Mouse (Mus musculus) common myeloid progenitor, adult 5-6 weeks (primary cell): ENCODE data around the gene Klf9. TPM values are rescaled to one million over a fixed set of nuclear protein-coding genes. Genes with fewer than 3 reads are reported as not detected.
"Not testable (repeated sequence)": the region's sequence is repeated elsewhere in the genome, so short reads cannot be mapped to it uniquely, and the experiment has no call there.

Experiments
- ATAC-seq: replicated peaks from 2 replicates; pipeline ENCODE4 v1.8.0; 2016; ENCODE audit warnings: low read depth, mild to moderate bottlenecking, moderate TSS enrichment, inconsistent platforms; ENCODE audit not compliant: poor library complexity, severe bottlenecking
- total RNA-seq: library from RNA; stranded (forward); fragments of 200-1000, 187-1606 nt; gene quantifications from 2 replicates; pipeline ENCODE4 v1.2.3, GENCODE M21; 2017

The Klf9 gene
- total RNA-seq, 1 experiment from 2014 or later: 14.9 TPM

- ATAC-seq: no peak
Observed at GRCm38 (mm10) chr19:23139756-23140470, 1.1 kb upstream of the Klf9 start.

- ATAC-seq: peak; percentile 1; the same call in 1 of the 2 replicates
Observed at GRCm38 (mm10) chr19:23141391-23142281, 610 bp downstream of the Klf9 start.

GRCm38 (mm10) chr19:23142427-23143073, 1.5 kb downstream of the Klf9 start:
- no peak for ATAC-seq

- no peak for ATAC-seq
Observed at GRCm38 (mm10) chr19:23143074-23143445, 2.0 kb downstream of the Klf9 start.

DNA sequence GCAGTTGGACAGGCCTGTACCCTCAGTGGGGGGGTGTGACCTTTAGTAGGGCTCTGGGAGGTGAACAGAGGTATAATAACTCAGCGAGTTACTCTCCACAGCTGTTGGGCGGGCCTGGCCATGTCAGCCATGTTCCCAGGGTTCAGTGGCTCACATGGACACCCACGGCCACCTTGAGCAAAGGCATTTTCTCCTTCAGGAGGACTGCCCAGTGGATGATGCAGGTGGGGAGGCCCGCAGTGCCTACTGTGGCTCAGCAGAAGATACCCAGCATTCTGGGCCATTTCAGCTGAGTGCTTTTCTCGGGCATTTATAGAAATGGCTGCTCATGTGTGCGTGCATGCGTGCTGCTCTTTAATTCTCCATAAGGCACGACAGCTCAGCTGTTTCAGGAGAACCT, 2.5 kb downstream of the Klf9 start:
- no peak for ATAC-seq

GRCm38 (mm10) chr19:23144031-23144430, 3.0 kb downstream of the Klf9 start:
- ATAC-seq: no peak

DNA sequence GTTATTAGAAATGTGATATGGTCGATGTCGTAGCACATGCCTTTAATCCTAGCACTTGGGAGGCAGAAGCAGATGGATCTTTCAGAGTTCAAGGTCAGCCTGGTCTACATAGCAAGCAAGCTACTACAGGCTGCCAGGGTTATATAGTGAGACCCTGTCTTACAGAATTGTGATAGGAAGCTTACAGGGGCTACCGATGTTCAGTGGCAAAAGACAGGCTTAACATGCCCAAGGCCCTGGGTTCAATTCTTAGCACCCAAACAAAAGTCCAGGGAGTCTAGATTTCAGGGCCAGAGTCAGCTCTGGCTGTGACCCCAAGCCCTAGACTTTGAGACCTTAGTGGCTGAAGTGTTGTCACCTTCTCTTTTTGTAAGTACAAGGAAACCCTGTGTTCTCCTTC, 4.1 kb downstream of the Klf9 start:
- ATAC-seq: no peak

DNA sequence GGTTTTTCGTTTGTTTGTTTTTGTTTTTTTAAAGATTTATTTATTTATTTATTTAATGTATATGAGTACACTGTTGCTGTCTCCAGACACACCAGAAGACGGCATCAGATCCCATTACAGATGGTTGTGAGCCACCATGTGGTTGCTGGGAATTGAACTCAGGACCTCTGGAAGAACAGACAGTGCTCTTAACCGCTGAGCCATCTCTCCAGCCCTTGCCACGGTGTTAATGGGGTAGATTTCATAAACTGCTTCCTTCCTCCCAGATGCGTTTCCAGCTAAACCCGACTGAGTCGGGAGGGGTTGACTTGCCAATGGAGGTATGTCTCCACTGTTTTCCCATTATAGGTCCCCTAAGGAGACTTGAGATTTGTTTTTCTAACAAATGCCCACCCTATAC, 4.5 kb downstream of the Klf9 start:
- not testable (repeated sequence) for ATAC-seq

GRCm38 (mm10) chr19:23146409-23146861, 5.4 kb downstream of the Klf9 start:
- ATAC-seq: no peak

GRCm38 (mm10) chr19:23147026-23147966, 6.3 kb downstream of the Klf9 start:
- ATAC-seq: no peak

DNA sequence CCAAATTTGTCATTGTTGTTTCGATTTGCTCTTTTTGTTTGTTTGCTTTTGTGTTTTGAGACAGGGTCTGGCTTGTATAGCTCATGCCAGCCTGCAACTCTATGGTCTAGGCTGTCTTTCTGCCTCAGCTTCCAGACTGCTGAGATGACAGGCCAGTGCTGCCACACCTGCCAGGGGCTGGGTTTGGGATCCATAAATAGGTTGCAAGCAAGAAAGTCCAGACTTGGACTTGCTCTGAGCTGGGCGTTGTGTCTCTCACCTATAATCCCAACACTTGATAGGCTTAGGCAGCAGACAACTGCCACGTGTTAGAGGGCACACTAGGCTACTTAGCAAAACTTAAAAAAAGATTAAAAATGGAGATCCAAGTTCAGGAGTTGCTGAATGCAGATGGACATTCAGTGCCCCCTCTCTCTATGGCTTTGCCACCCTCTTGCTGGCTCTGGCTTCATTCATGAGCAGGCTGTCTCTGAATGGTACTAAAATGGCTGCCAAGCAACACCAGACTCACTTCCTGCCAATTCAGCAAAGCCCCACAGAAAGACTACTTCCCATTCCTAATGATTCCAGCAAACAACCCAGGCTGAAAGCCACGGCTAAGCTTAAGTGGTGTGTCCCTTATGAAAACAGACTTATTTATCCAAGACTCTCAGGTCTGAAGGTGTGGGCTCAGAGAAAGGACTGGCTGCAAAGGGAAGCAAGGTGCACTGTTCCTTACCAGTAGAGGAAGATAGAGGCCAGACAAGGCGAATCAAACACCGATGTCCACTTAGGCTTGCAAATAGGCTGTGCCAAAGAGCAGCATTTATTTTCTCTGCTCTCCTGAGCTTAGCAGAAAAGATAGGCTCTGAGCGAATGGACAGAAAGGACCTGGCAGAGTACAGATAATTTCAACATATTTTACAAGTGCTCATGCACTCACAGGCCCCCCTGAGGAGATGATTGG, 8.7 kb downstream of the Klf9 start:
- no peak for ATAC-seq

- ATAC-seq: no peak
Observed at GRCm38 (mm10) chr19:23150556-23151265, 9.7 kb downstream of the Klf9 start.

- ATAC-seq: peak; percentile 91
Observed at GRCm38 (mm10) chr19:23151651-23152070, 10.6 kb downstream of the Klf9 start.

DNA sequence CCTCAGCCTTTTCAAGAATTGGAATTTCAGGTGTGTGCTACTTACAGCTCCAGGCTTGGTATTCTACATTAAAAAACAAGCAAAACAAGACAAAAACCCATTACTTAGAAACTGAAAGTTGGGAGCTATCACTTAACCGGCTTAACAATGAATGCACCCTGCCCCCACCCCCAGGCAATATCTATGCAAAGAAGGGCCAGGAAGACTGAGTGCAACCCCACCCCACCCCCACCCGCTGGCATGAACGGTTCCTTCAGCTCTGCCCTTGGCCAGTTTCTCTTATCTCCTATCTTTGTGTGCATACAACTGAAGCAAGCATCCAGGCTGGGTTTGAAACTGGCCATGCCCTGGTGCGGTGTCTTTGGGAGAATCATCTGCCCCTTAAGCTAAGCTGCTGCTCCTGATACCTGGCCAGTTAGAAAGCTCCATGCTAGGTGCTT, 11.2 kb downstream of the Klf9 start:
- peak; percentile 54 for ATAC-seq

GRCm38 (mm10) chr19:23152771-23153605, 12.0 kb downstream of the Klf9 start:
- ATAC-seq: no peak

GRCm38 (mm10) chr19:23153606-23154127, 12.6 kb downstream of the Klf9 start:
- no peak for ATAC-seq
